Mouse (Mus musculus) G1E (cell line): ENCODE measurements around the gene Clasp2. TPM values are rescaled to one million over a fixed set of nuclear protein-coding genes. Genes with fewer than 3 reads are reported as not detected.

Experiments
- ATAC-seq: 2 replicates; pipeline ENCODE4 v1.8.0; 2016; ENCODE audit warnings: mild to moderate bottlenecking; ENCODE audit not compliant: insufficient number of reproducible peaks, poor library complexity, low FRiP score, severe bottlenecking; ENCODE audit errors: extremely low read depth
- DNase-seq: peaks from one replicate; pipeline ENCODE4 v3.0.0; 2012; ENCODE audit warnings: low spot score
- H3K27me3 ChIP-seq: 2 replicates; pipeline ENCODE4 v1.6.1; 2012; ENCODE audit warnings: mild to moderate bottlenecking, low read length, inconsistent platforms; ENCODE audit not compliant: insufficient read depth
- H3K36me3 ChIP-seq: replicated peaks from 2 replicates; pipeline ENCODE3; 2012; ENCODE audit warnings: mild to moderate bottlenecking, inconsistent platforms
- H3K4me1 ChIP-seq: 2 replicates; pipeline ENCODE4 v1.6.1; 2012; ENCODE audit warnings: low read depth, low read length, inconsistent platforms, mixed read lengths; ENCODE audit not compliant: insufficient read depth
- H3K4me3 ChIP-seq: 2 replicates; pipeline ENCODE4 v1.5.1; 2012; ENCODE audit warnings: low read depth, mild to moderate bottlenecking, inconsistent platforms, low read length, moderate library complexity, mixed read lengths
- H3K9me3 ChIP-seq: replicated peaks from 2 replicates; pipeline ENCODE4 v1.6.1; 2012; ENCODE audit warnings: inconsistent platforms
- CTCF ChIP-seq: IDR thresholded peaks from 2 replicates; pipeline ENCODE4 v1.5.1; 2012; ENCODE audit warnings: low read depth, low read length, inconsistent platforms, mixed read lengths
- GATA1 ChIP-seq: IDR thresholded peaks from 2 replicates; pipeline ENCODE4 v1.6.1; 2012; ENCODE audit warnings: borderline replicate concordance, low read length, inconsistent platforms, mixed read lengths
- GATA2 ChIP-seq: IDR thresholded peaks from 2 replicates; pipeline ENCODE4 v1.6.1; 2012; ENCODE audit warnings: low read depth, low read length, inconsistent platforms, borderline replicate concordance
- POLR2AphosphoS5 ChIP-seq: IDR thresholded peaks from 2 replicates; pipeline ENCODE4 v1.6.1; 2012; ENCODE audit warnings: low read depth, low read length, inconsistent platforms; ENCODE audit not compliant: insufficient replicate concordance
- TAL1 ChIP-seq: conservative IDR thresholded peaks from 2 replicates; pipeline ENCODE4 v1.6.1; 2012; ENCODE audit warnings: low read depth, low read length, inconsistent platforms, mixed read lengths
- polyA plus RNA-seq: library from polyadenylated mRNA; stranded (reverse); fragments of >175 nt; gene quantifications from 2 replicates; pipeline ENCODE4 v1.2.3, GENCODE M21; 2012
- total RNA-seq, 2 experiments: library from RNA; stranded (forward) in 1 of 2; stranded (reverse) in 1 of 2; fragments of 200-1000 nt in 1 of 2; fragments of >200 nt in 1 of 2; fragmentation: Nextera tagmentation in 1 of 2; gene quantifications; 2 replicates each; pipeline ENCODE4 v1.2.3; 2014 to 2017

Gene Clasp2
- total and polyA plus RNA-seq, 3 experiments, result 8.7 to 92.0 (median 40.4) TPM

DNA sequence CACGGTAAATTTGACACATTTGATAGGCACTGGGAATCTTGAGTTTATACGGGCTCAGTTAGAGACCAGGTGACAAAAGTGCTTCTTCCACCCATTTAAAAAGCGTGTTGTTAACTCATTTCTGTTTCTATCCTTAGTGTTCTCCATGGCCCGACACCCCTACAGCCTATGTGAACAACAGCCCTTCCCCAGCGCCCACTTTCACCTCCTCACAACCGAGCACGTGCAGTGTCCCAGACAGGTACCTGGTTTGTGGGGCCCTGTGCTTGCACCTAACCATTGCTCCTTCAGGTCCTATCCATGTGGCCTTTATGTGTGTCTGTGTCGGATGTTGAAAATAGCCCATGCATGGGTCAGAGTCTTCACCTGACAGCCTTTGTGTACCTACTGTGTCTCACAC, 223.1 kb downstream of the Clasp2 start:
- ATAC-seq (no peak), DNase-seq (no peak)
- Histone ChIP-seq H3K4me1 (peaks cover 56% of the 10 kb centered on the region), H3K27me3 (no peaks in the 10 kb centered on the region), H3K4me3 (no peak overlapping the region), H3K36me3 (peaks cover 87% of the 10 kb centered on the region), H3K9me3 (no peaks in the 10 kb centered on the region)
- TF ChIP-seq TAL1 (no peak), GATA1 (no peak), GATA2 (no peak), POLR2AphosphoS5 (no peak), CTCF (no peak)

DNA sequence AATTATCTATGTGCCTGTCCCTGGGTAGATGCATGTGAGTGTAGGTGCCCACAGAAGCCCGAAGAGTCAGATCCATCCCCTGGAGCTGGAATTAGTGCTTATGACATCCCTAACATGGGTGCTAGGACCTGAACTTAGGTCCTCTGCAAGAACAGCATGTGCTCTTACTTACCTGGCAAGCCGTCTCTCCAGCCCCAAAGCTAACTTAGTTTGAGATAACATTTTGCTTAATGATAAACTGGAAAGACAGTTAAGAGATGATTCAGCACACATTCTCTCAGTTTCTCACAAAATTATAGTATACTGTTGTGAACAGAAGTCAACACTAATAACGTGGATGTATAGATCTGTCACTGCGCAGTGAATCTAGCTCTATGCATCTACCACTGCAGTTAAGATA, 225.6 kb downstream of the Clasp2 start:
- Histone ChIP-seq H3K4me3 (no peak overlapping the region; the same call in 1 of the 2 replicates), H3K36me3 (peaks cover 87% of the 10 kb centered on the region), H3K9me3 (no peaks in the 10 kb centered on the region), H3K4me1 (peaks cover 76% of the 10 kb centered on the region), H3K27me3 (no peaks in the 10 kb centered on the region)
- ATAC-seq, result no peak
- TF ChIP-seq POLR2AphosphoS5 (no peak), TAL1 (no peak), GATA2 (no peak), GATA1 (no peak), CTCF (no peak)
- DNase-seq, result no peak

DNA sequence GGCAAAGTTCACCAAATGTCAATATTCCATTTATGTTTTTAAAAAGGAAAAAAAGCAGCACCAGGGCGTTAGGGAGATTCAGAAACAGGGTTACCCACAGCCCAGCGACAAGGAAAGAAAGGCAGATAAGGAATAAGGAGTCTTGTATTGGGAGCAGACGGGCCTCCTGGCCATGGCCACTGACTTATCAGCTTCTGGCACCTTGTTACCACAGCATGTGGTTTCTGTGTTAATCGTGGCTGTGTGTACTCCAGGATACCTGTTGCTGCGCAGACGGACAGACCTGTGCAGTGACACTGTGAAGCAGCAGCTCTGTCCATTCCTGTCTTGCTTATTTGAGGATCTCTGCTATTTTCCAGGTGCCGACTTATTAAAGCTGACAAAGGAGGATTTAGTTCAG, 227.7 kb downstream of the Clasp2 start:
- H3K4me3 ChIP-seq, result peak overlapping the region; percentile 67; the same call in 1 of the 2 replicates
- TF ChIP-seq CTCF, result no peak
- peak; percentile 100 for TF ChIP-seq TAL1
- 0 out of 2 replicates have a peak, but pooled peaks have one; percentile 70 for TF ChIP-seq GATA2
- no peaks in the 10 kb centered on the region for H3K9me3 ChIP-seq
- peak; percentile 97 for ATAC-seq
- DNase-seq, result peak; percentile 63
- H3K36me3 ChIP-seq, result peaks cover 81% of the 10 kb centered on the region
- peaks cover 73% of the 10 kb centered on the region for H3K4me1 ChIP-seq
- H3K27me3 ChIP-seq, result no peaks in the 10 kb centered on the region

Other genes with a start within 250 kb of the Clasp2 start
- gene Pdcd6ip, start 33.2 kb upstream of the Clasp2 start, total RNA-seq (2014; fragmentation: Nextera tagmentation), result 211 and 215 TPM in 2 replicates
- 66.9 and 89.7 TPM in 2 replicates for gene Pdcd6ip, start 33.2 kb upstream of the Clasp2 start, total RNA-seq (2017)
- gene Pdcd6ip, start 33.2 kb upstream of the Clasp2 start, polyA plus RNA-seq, result 224 and 271 TPM in 2 replicates
- 147 and 169 TPM in 2 replicates for gene Ubp1, start 189.5 kb downstream of the Clasp2 start, total RNA-seq (2014; fragmentation: Nextera tagmentation)
- gene Ubp1, start 189.5 kb downstream of the Clasp2 start, total RNA-seq (2017), result 65.6 and 76.7 TPM in 2 replicates
- 50.3 and 75.0 TPM in 2 replicates for gene Ubp1, start 189.5 kb downstream of the Clasp2 start, polyA plus RNA-seq